Mouse (Mus musculus) gonadal fat pad, adult 2 months (tissue): ENCODE measurements around the gene Rasl10a. TPM values are rescaled to one million over a fixed set of nuclear protein-coding genes. Genes with fewer than 3 reads are reported as not detected.
A peak's percentile ranks its signal among the peaks of the same experiment; 100 is the strongest.
"Not testable (repeated sequence)": the region's sequence is repeated elsewhere in the genome, so short reads cannot be mapped to it uniquely, and the experiment has no call there.

Experiments
- DNase-seq: peaks from one replicate; pipeline ENCODE4 v3.0.0-alpha.2; 2012; ENCODE audit warnings: low read depth
- polyA plus RNA-seq: library from polyadenylated mRNA; depleted of rRNA; stranded (reverse); fragments of >200 nt; gene quantifications from 2 replicates; pipeline ENCODE4 v1.2.3, GENCODE M21; 2012; rRNA removed

The Rasl10a gene
- polyA plus RNA-seq, 1 experiment = 36.5 TPM

- no peak for DNase-seq
Measured at GRCm38 (mm10) chr11:5074882-5075281, 17.0 kb downstream of the Rasl10a start.

- DNase-seq = no peak
Measured at GRCm38 (mm10) chr11:5075760-5076159, 17.8 kb downstream of the Rasl10a start.

- DNase-seq = not testable (repeated sequence)
Measured at GRCm38 (mm10) chr11:5076843-5077242, 18.9 kb downstream of the Rasl10a start.

GRCm38 (mm10) chr11:5089147-5089546 is 31.2 kb downstream of the Rasl10a start:
- DNase-seq = no peak

- no peak for DNase-seq
Measured at GRCm38 (mm10) chr11:5091706-5092105, 33.8 kb downstream of the Rasl10a start.

GRCm38 (mm10) chr11:5095877-5096276 is 37.9 kb downstream of the Rasl10a start:
- no peak for DNase-seq

- DNase-seq = no peak
Measured at GRCm38 (mm10) chr11:5096480-5097020, 38.6 kb downstream of the Rasl10a start.

GRCm38 (mm10) chr11:5098035-5098735 is 40.3 kb downstream of the Rasl10a start:
- DNase-seq = no peak

GRCm38 (mm10) chr11:5098736-5099542 is 41.0 kb downstream of the Rasl10a start, which contains the start of the genes Rhbdd3 and Ewsr1:
TSS of gene Rhbdd3 (plus strand) at chr11:5098926.
TSS of gene Ewsr1 (minus strand) at chr11:5099266.
- peak; percentile 65 for DNase-seq

- no peak for DNase-seq
Measured at GRCm38 (mm10) chr11:5099576-5100183, 41.8 kb downstream of the Rasl10a start.

- no peak for DNase-seq
Measured at GRCm38 (mm10) chr11:5100283-5100682, 42.4 kb downstream of the Rasl10a start.

GRCm38 (mm10) chr11:5100801-5101200 is 42.9 kb downstream of the Rasl10a start:
- DNase-seq = no peak

GRCm38 (mm10) chr11:5101641-5102040 is 43.7 kb downstream of the Rasl10a start:
- DNase-seq = no peak

- DNase-seq = no peak
Measured at GRCm38 (mm10) chr11:5102384-5102783, 44.5 kb downstream of the Rasl10a start.

GRCm38 (mm10) chr11:5103986-5104509 is 46.1 kb downstream of the Rasl10a start:
- DNase-seq = no peak

GRCm38 (mm10) chr11:5109441-5109840 is 51.5 kb downstream of the Rasl10a start:
- no peak for DNase-seq

Other genes starting within 250 kb of the Rasl10a start
- 41.0 and 45.8 TPM in 2 replicates for gene Nf2, start 208.6 kb upstream of the Rasl10a start, polyA plus RNA-seq
- 19.6 and 19.9 TPM in 2 replicates for gene Nipsnap1, start 184.2 kb upstream of the Rasl10a start, polyA plus RNA-seq
- 17.9 and 21.3 TPM in 2 replicates for gene Thoc5, start 162.8 kb upstream of the Rasl10a start, polyA plus RNA-seq
- gene Nefh, start 110.1 kb upstream of the Rasl10a start, polyA plus RNA-seq = 0.03 and 0.16 TPM in 2 replicates
- gene Ap1b1, start 71.3 kb upstream of the Rasl10a start, polyA plus RNA-seq = 102 and 104 TPM in 2 replicates
- gene Gas2l1, start 7.2 kb downstream of the Rasl10a start, polyA plus RNA-seq = 157 and 228 TPM in 2 replicates
- 69.3 and 74.2 TPM in 2 replicates for gene Rhbdd3, start 40.8 kb downstream of the Rasl10a start, polyA plus RNA-seq
- gene Ewsr1, start 41.1 kb downstream of the Rasl10a start, polyA plus RNA-seq = 277 and 449 TPM in 2 replicates
- 120 and 182 TPM in 2 replicates for gene Emid1, start 94.1 kb downstream of the Rasl10a start, polyA plus RNA-seq
- gene Kremen1, start 203.4 kb downstream of the Rasl10a start, polyA plus RNA-seq = 23.9 and 32.2 TPM in 2 replicates